Mouse (Mus musculus) brown adipose tissue, adult 24 weeks (tissue): ENCODE results near the gene Mnat1. TPM values are rescaled to one million over a fixed set of nuclear protein-coding genes. Genes with fewer than 3 reads are reported as not detected.
"Not testable (repeated sequence)": the region's sequence is repeated elsewhere in the genome, so short reads cannot be mapped to it uniquely, and the experiment has no call there.

Experiments used
- H3K27ac ChIP-seq: fragments of 200-500 bp; replicated peaks from 2 replicates; pipeline ENCODE4 v1.5.1; 2012; ENCODE audit warnings: low read depth, mild to moderate bottlenecking, low read length
- H3K4me1 ChIP-seq: fragments of 200-500 bp; 2 replicates; pipeline ENCODE4 v1.6.1; 2012; ENCODE audit warnings: low read length, mixed read lengths; ENCODE audit not compliant: control insufficient read depth, insufficient read depth, insufficient read length
- H3K4me3 ChIP-seq: fragments of 200-500 bp; 2 replicates; pipeline ENCODE4 v1.5.1; 2012; ENCODE audit warnings: low read depth, mild to moderate bottlenecking, low read length, moderate library complexity; ENCODE audit not compliant: insufficient read depth
- polyA plus RNA-seq: library from polyadenylated mRNA; stranded (reverse); fragments of >200 nt; gene quantifications from 2 replicates; pipeline ENCODE4 v1.2.4, GENCODE M21; 2012; ENCODE audit not compliant: missing spikeins, insufficient read depth, insufficient read length

Gene Mnat1
- 20.6 and 25.7 TPM in 2 replicates for polyA plus RNA-seq

DNA sequence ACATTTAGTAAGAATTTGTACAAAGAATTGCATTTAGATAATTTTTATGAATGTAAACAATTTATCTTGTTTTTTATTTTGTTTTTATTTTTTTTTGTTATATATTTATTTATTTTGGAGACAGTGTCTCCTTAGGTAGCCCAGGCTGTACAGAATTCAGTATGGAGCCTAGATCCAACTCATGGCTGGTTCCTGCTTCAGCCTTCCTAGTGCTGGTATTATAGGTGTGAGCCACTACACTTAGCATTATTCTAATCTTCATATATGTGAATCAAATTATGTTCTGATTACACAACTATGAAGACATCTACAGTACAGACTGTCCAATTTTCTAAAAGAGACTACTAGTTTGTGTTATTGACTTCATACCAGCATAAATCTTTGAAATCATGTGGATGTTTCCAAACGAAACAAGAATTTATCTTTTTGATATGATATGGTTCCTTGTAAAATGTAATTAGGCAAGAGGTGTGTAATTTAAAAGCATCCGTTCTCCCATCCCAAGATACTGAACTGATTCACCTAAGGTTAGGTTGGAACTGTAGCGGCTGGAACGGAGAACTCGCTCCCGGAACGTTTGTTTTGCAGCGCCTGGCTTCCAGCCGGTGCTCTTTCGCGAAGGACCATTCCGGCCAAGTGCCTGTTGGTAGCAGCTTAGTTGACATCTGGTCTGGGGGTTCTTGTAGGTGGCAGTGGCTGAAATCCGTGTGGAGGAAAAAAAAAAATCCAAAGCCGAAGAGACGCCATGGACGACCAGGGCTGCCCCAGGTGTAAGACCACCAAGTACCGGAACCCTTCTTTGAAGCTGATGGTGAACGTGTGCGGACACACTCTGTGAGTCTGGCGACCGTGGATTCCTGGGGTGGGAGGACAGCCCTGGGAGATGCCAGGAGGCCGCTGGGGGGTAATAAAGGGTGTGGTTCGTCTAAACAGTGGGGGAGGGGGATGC lies at the start of gene Mnat1:
Gene Mnat1 (plus strand): TSS at position 625 of the 949 bp plus-strand sequence.
- H3K4me3 ChIP-seq: peak within 1 kb of the TSS; percentile 93
- no peak within 1 kb of the TSS for H3K27ac ChIP-seq
- H3K4me1 ChIP-seq: peaks cover 3% of the 10 kb centered on the region; the same call in 1 of the 2 replicates

DNA sequence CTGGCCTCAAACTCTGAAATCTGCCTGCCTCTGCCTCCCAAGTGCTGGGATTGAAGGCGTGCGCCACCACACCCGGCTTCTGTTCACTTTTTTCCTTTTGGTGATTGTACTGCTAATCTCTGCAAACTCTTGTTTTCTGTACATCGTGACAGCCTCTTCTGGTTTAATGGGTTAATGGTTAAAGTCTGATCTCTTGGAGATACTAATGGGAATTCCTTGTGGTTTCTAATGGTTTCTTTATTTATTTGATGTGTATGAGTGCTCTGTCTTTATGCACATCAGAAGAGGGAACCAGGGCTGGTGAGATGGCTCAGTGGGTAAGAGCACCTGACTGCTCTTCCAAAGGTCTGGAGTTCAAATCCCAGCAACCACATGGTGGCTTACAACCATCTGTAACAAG lies 41.7 kb upstream of the Mnat1 start:
- not testable (repeated sequence) for H3K4me1 ChIP-seq, H3K27ac ChIP-seq, H3K4me3 ChIP-seq

DNA sequence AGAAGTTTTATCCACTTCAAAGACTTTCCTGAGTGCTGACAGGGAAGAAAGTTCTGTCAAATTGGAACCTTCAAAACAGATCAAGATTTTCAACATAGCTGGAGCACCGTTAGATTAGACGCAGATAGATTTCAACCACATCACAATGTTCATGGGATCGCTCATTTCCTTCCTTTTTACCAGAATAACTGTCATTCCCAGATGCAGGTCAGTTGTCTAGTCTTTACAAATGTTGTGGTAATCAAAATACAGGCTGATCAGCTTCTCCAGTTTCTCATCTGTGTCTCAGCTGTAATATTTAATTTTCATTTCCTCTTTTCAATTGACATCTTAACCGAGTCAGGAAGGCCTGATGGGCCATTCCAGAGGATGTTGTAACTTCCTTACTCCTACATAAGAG lies 39.7 kb upstream of the Mnat1 start:
- Histone ChIP-seq H3K4me1 (no peaks in the 10 kb centered on the region; the same call in 1 of the 2 replicates), H3K27ac (no peak overlapping the region), H3K4me3 (no peak overlapping the region)

DNA sequence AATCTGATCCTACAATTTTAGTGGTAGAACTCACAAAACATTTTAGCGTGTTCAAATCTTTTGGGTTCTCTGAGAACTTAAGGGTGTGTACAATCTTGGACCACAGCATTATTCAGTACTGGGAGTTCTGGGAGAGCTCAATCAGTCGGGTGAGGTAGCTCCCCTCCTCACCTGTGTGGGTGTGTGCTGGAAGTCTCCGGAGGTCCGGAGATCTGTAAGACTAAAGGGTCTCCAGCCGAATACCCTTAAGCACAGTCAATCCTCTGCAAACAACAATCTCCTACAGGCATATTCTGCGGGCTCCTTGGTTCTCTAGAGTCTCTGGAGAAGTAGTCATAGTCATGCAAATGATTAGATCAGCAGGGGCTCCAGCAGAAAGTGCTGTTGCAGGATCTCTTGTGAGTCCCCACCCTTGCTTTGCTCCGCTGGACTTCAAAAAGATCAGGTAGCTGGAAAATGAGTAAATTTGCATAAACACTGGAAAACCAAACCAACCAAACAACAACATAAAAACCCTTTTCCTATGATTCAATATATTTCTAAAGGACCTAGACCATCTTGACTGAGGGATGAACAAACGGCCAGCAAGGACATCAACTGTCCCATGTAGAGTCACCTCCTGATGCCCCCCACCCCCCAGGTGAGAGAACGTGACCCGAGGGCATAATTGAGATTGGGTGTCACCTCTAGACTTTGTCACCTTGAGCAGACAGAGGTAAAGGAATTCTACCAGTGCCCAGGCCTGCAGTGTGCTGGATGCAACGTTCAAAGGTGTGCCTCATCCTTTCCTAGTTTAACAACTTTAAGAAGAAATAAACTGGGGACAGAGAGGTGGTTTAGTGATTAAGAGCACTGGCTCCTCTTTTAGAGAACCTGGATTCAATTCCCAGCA lies 37.5 kb upstream of the Mnat1 start:
- H3K4me1 ChIP-seq: no peaks in the 10 kb centered on the region; the same call in 1 of the 2 replicates
- H3K27ac ChIP-seq: no peak overlapping the region
- H3K4me3 ChIP-seq: no peak overlapping the region

DNA sequence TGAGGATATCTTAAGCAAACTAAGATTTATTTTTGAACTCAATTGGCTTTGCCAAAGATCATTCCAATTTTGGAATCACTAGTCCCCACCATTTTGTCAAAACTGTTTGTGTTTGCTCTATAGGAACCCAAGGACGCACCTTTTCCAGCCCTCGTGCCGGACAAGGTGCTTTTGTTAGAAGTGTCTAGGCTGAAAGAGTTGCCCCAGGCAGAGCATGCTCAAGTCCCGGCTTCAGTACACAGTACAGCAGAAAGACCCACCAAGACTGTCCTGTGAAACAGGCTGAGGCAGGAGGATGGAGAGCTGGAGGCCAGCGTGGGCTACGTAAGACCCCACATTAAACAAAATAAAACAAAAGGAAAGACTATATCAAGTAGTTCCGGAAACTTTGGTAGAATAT lies 36.4 kb upstream of the Mnat1 start:
- Histone ChIP-seq H3K27ac (no peak overlapping the region), H3K4me1 (no peaks in the 10 kb centered on the region; the same call in 1 of the 2 replicates), H3K4me3 (no peak overlapping the region)

DNA sequence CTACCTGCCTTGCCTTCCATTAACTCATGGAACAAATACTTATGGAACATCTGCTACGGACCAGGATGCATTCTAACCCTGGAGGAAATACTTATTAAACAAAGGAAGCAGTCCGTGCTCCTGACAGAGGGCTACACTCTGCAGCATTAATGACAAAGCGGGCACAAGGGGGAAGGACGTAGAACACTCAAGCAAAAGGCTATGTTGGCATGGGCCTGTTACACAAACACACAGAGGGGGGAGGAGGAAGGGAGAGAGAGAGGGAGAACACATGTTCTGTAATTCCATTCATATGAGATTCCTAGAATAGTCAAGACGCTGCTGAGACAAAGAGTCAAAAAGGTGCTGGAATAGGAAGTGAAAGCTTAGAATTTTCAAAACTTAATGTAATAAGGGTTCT lies 35.0 kb upstream of the Mnat1 start:
- H3K4me3 ChIP-seq: no peak overlapping the region
- no peak overlapping the region for H3K27ac ChIP-seq
- no peaks in the 10 kb centered on the region; the same call in 1 of the 2 replicates for H3K4me1 ChIP-seq

DNA sequence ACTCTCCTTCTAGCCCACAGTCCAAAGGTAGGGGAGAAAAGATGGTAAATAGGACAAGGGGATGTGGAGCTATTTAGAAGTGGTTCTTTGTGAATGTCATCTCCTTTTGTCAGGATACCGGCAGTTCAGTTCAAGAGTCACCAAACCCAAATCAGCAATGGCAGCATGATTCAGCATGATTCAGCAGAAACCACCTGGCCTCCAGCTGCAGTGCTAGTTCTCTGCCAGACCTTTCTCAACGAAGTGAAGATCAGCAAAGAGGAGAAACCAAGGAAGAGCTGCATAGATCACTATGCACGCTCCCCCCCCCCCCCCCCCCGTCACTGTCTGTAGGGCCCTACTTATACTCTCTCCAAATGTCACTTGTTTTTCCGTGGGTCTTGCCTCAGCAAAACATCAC lies 34.6 kb upstream of the Mnat1 start:
- no peak overlapping the region for H3K27ac ChIP-seq
- H3K4me3 ChIP-seq: no peak overlapping the region
- H3K4me1 ChIP-seq: no peaks in the 10 kb centered on the region; the same call in 1 of the 2 replicates

DNA sequence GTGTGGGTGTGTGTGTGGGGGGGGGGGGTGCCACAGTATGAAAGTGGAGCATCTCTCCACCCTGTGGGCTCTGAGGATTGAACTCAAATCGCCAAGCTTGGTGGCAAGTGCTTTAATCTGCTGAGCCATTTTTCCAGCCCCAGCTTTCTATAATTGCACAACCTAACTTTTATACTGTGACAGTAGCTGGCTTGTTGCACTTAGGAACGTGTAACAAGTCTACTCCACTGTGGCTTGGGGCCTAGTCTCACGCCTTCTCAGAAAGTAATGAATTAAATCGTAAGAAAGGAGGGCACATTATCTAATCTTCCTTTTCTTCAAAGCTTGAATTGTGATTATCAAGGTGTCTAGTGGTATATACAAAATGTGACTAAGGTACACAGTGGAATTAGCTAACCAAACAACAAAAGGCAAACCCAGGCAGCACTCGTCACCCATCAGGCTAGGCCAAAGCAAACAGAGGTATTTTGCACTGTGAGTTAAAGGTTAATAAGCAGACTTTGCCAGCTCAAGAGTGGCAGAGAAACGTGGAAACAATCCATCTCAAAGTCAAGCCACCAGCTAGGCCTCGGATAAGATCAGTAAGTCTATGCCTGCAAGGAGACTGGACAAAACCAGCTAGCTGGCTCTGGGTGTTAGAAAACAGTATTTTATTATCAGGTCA lies 32.7 kb upstream of the Mnat1 start:
- Histone ChIP-seq H3K4me3 (no peak overlapping the region), H3K27ac (no peak overlapping the region), H3K4me1 (no peaks in the 10 kb centered on the region; the same call in 1 of the 2 replicates)

DNA sequence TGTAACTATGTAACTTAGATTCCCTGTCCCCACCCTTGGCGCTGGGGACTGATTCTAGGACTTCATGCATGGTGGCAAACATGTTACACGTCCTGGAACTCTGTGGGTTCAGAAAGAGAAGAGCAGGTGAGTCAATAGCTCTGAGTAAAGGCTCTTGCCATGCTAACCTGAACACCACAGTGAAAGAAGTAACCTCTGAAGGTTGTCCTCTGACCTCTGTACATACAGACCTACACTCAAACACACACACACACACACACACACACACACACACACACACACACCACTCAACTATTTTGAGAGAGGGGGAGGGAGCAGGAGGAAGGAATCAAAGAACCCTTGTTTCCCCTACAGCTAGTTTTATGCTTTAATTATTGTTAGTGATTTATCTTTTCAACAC lies 29.3 kb upstream of the Mnat1 start:
- no peak overlapping the region for H3K27ac ChIP-seq
- H3K4me3 ChIP-seq: no peak overlapping the region

DNA sequence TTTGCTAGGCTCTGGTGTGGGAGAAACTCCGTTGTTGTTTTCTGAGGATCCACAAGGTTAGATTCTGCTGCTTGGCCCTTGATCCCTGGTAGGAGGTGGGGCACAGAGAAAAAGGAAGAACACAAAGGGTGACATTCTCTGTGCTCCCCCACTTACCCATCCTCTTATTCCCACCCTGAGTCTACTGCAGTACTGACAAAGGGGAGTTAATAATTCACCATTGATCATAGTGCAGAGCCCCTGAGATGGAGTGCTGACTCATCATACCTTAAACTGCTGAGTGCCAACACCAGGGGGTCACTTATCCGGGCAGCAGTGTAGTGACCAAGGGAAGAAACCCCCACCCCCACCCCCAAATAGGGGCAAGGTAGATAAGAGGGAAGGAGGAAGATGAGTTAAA lies 28.9 kb upstream of the Mnat1 start:
- no peak overlapping the region for H3K4me3 ChIP-seq
- H3K4me1 ChIP-seq: no peaks in the 10 kb centered on the region
- no peak overlapping the region for H3K27ac ChIP-seq

More for the DNA sequence above, 29.3 kb upstream of the Mnat1 start:
- H3K4me1 ChIP-seq: no peaks in the 10 kb centered on the region

DNA sequence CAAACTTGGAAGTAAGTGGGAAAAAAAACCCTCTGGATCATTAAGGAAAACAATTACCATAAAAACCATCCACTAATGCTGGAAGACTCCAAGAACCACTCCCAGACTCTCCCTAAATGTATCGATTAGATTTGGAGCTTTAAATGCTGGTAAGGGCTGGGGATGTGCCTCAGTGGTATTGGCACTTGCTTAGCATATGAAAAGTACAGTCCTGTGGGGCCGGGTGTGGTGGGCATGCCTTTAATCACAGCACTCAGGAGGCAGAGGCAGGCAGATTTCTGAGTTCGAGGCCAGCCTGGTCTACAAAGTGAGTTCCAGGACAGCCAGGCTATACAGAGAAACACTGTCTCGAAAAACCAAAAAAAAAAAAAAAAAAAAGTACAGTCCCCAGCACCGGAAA lies 27.3 kb upstream of the Mnat1 start:
- H3K4me3 ChIP-seq, H3K27ac ChIP-seq, H3K4me1 ChIP-seq: not testable (repeated sequence)

DNA sequence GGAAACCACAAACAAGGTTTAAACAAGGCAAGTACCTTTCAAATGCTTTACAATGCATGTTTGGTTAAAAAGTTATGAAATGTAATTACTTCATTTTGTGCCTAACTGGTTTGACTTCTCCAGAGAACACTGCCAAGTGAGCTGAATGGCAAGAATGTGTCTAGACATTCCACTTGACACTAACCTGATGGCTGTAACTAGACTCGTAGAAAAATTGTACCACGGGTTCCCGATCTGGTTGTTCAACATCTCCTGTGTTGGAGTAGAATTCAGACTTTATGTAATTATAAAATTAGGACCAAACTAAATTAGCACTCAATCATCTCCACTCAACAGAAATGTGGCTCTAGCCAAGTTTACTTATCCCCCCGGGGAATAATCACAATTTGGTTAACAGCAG lies 24.9 kb upstream of the Mnat1 start:
- Histone ChIP-seq H3K27ac (no peak overlapping the region), H3K4me1 (no peaks in the 10 kb centered on the region), H3K4me3 (no peak overlapping the region)

DNA sequence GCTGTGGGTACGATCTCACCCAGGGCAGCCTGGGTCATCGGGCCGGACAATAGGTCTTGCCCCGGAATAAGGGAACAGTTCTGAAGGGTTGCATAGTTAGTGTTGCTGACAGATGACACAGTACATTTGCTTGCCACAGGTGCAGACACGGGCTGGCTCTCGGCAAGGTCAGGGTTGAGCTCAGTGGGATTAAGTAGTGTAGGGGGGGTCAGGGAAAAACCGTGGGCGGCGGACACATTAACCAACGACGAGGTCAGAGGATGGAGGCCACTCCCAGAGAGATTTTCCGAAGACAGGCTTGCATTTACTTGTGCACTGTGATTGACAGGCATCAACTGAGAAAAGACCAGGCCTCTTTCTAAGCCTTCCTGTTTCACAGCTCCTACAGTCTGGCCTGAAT lies 19.8 kb upstream of the Mnat1 start:
- no peak overlapping the region for H3K4me3 ChIP-seq
- no peak overlapping the region for H3K27ac ChIP-seq
- H3K4me1 ChIP-seq: no peaks in the 10 kb centered on the region

DNA sequence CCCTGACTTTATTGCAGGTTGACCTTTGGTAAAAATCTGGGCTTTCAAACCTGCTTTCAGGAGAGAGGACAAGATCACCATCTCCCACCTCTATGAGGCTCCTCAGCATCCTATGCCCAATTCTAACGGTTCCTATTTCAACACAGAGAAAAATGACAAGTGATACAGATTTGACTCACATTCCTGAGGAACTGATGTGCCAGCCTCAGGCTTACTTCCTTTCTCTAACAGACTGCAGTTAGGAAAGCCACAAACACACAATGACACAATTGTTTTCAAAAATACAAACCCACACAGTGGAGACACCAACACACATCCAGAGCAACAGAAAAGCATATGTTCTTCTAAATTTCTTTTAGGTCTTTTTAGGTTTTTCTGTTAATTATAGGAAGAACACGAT lies 15.7 kb upstream of the Mnat1 start:
- Histone ChIP-seq H3K27ac (no peak overlapping the region), H3K4me3 (no peak overlapping the region), H3K4me1 (peaks cover 4% of the 10 kb centered on the region; the same call in 1 of the 2 replicates)
